Mouse (Mus musculus): ENCODE measurements around the gene Ddx20.
A peak's percentile ranks its signal among the peaks of the same experiment; 100 is the strongest.
"Not testable (repeated sequence)": the region's sequence is repeated elsewhere in the genome, so short reads cannot be mapped to it uniquely, and the experiment has no call there.

Gene Ddx20

DNA sequence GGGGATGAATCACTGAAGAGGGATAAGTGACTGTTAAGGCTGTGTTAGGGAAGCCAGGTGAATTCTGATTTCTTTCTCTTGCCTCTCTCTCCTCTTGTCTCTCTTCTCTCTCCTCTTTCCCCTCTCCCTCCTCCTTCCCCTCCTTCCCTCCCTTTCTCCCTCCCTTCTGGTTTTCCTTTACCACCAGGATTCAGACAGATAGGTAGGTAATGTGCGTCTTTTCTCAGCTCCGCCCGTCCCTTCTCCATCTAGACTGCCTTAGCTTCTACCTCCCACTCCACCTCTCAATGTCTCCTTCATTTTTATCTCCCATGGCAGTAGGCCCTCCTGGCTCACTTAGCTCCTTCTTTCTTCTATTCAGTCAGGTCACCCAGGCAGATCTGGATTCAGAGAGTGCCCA lies 18.2 kb upstream of the Ddx20 start:
- no peak for DNase-seq (ENCODE audit: extremely low read depth, low read depth)

DNA sequence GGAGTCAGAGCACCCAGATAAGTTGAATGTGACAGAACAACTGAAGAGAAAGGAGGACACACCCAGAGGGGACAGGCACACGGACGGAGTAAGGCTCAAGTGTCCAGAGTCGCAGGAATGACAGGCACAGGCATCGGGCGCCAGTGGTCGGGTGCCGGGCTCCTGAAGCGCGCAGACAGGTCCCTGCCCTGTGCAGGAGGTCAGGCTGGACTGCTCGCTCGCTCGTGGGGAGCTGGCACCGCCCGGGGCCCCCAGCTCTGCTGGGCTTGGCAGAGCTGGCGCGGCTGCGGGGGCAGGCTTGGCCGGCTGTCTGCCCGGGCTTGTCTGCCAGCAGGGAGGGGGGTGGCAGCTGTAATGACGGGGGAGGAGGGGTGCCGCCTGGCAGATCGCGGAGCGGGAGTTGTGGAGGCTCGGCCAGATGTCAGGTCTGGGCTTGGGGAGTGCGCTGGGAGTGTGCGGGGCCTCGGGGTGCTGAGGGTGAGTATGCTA lies 17.7 kb upstream of the Ddx20 start:
- DNase-seq (ENCODE audit: extremely low read depth, low read depth) = no peak

GRCm38 (mm10) chr3:105704031-105705008 lies 16.9 kb upstream of the Ddx20 start, which contains the start of gene Inka2:
TSS of gene Inka2 (plus strand) at chr3:105704599.
- peak; percentile 94 for DNase-seq (ENCODE audit: extremely low read depth, low read depth)

DNA sequence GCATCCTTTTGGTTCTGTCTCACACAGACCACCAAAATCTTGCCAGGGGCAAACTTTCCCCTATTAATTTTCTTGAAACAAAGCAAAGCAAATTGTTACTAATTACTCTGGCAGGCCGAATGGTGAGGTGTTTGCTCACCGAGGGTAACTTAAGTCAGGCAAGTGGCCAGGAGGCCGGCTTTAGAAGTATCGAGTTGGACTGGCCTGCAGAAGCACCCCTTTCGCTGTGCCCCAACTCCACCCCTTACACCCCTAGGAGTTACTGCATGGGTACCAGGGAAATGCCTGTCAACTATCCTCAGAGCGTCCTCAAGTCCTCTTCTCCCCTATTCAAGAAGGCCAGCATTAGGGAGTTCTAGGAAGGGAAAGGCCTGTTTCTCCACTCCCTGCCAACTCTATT lies 16.2 kb upstream of the Ddx20 start:
- DNase-seq (ENCODE audit: extremely low read depth, low read depth) = no peak

GRCm38 (mm10) chr3:105701399-105701798 lies 14.0 kb upstream of the Ddx20 start:
- DNase-seq (ENCODE audit: extremely low read depth, low read depth) = peak; percentile 84

GRCm38 (mm10) chr3:105700786-105701185 lies 13.4 kb upstream of the Ddx20 start:
- not testable (repeated sequence) for DNase-seq (ENCODE audit: extremely low read depth, low read depth)

GRCm38 (mm10) chr3:105699241-105699933 lies 12.0 kb upstream of the Ddx20 start:
- peak; percentile 84 for DNase-seq (ENCODE audit: extremely low read depth, low read depth)

GRCm38 (mm10) chr3:105698311-105698710 lies 10.9 kb upstream of the Ddx20 start:
- peak; percentile 70 for DNase-seq (ENCODE audit: extremely low read depth, low read depth)

- DNase-seq (ENCODE audit: extremely low read depth, low read depth) = no peak
Observed at GRCm38 (mm10) chr3:105697148-105697441, 9.7 kb upstream of the Ddx20 start.

DNA sequence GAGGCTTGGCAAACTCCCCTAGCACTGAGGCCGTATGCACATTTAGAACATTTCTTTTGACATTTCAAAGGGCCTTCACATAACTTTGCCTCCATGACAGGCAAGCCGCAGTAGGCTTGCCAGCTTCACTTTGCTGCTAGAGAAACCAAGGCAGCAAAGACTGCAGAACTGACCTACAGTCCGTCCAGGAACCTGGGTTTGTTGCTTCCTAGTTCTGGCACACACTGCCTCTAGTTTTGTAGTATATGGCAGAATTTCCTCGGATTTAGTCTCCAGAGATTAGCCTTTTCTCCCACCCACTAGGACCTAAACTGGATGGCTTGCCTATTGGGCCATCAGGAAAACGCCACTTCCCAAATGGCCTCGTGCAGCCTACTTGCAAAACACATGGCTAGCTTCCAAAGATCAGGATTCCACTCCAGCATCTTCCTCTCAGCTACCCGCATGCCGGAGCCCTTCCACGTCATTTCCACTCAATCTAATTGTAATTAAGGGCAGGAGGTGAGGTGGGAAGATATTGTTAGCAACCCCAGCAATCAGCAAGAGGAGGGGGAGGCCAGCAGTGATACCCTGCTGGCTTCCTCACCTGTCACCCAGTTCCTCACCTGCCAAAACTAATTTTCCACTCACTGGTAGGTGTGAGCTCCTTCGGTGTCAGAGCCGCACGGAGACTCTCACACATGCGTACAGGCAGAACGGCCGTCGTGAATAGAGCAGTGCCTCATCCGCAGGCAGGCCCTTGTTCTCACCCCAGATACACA lies 9.2 kb upstream of the Ddx20 start:
- no peak for DNase-seq (ENCODE audit: extremely low read depth, low read depth)

DNA sequence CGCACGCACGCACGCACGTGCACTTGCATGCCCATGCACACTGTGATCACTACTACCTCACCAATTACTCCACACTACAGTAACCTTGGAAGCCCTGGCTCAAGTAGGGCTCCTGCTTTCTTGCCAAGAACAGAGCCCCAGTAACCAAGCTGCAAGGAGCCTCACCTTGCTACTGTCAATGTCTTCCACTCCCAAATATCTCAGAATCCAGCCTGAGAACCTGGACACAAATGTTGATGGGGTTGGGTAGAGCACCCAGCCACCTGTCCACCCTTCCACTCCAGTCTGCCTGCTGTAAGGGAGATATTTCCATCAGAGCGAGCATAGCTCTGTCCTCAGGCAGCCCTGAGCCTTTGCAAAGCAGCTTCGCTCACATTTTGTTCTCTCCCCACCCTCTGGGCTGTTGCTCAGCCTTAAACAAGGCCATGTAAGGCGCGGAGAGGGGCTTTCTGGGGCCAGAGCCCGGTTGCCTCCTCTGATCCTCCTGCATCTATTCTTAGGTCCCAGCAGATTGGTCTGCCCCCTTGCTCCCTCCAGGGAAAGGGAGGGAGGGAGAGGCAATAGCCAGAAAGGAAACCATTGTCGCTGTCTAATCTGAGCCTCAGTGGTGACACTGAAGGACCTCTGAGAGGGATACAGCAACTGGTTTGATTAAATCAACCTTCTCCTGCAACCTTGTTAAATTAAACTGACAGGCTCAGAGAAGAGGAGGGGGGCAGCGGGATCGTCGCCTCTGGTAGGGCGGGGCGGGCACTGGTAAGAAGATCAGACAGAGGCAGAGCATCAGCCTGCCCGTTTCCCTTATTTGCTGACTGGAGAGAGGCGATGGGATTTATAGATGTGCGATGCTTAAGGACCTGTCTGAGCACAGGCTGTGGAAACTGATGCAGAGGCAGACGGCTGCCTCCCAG lies 8.4 kb upstream of the Ddx20 start:
- no peak for DNase-seq (ENCODE audit: extremely low read depth, low read depth)

DNA sequence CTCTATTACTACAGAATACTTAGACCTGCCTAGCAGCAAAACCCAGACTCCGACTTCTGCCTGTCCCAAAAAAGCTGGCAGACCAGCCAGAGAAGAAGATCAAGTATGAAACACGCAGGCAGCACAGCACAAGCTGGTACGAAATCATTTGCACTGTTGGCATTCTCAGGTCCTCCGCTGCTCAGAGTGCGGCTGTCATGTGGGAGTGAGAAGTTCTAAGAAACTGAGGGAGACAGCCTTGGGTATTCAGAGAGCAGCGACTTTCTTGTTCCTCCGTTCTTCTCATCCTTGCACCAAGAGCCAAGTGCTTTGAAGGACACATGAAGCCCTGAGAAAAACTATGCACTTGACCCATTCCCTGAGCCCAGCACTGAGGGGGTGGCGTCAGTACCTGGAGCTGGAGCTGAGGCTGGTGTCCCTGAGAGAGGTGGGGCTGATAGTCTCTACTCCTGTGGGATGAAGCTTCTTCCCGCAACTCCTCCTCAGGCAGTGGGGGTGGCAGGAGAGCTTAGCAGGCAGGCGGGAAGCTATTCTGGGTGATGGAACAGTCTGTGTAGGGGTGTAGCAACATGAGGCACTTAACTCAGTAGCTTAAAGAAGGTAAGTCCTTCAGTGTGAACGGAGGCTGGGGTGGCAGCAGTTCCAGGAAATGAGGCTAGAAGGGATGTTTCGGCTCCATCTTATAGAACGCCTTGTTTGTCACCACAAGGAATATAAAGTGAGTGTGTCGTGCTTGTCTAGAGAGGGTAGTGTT lies 6.1 kb upstream of the Ddx20 start:
- no peak for DNase-seq (ENCODE audit: extremely low read depth, low read depth)

- no peak for DNase-seq (ENCODE audit: extremely low read depth, low read depth)
Observed at GRCm38 (mm10) chr3:105688536-105688935, 1.2 kb upstream of the Ddx20 start.

DNA sequence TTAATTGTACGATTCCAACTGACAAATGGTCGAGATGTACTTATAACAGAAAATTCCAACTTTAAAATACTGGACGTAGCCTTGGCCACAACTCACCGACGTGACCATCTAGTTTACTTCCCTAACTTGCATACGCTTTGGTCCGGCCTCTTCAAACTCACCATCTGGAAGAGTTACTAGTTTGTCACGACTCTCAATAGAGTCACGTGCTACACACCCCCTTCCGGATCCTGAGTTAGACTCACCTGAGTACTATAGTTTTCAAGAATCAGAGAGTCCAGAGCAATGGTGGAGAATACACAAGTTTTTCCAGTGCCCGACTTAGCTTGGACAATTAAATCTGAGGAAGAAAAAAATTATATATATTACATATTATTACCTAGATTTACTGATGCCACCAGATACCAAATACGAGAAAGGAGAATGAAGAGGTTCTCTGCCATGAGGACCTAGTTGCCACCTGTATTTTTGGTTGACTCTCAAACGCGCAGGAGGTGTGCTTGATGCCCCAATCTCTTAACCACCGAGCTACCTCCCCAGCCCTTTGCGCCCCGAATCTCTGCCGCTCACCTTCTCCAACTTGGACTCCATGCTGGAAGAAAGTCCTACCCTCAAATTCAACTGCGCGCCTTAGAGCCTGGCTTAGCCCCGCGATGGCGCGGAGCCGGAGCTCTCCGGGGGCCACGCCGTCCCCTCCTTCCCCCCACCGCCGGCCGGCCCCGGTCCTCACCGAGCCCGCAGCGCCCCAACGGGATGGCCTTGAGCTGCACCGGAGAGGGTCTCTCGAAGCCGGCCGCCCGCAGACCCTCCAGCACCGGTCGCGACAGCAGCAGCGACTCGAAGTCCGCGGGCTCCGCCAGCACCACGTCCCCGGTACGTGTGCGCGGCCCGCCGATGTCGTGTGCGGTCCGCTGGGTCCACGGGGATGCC lies 715 bp downstream of the Ddx20 start:
- no peak for DNase-seq (ENCODE audit: extremely low read depth, low read depth)

- no peak for DNase-seq (ENCODE audit: extremely low read depth, low read depth)
Observed at GRCm38 (mm10) chr3:105680346-105680745, 7.0 kb downstream of the Ddx20 start.

- no peak for DNase-seq (ENCODE audit: extremely low read depth, low read depth)
Observed at GRCm38 (mm10) chr3:105675932-105676331, 11.4 kb downstream of the Ddx20 start.

- peak; percentile 82 for DNase-seq (ENCODE audit: extremely low read depth, low read depth)
Observed at GRCm38 (mm10) chr3:105674595-105675218, 12.7 kb downstream of the Ddx20 start.

- no peak for DNase-seq (ENCODE audit: extremely low read depth, low read depth)
Observed at GRCm38 (mm10) chr3:105670801-105671200, 16.6 kb downstream of the Ddx20 start.

Data from MEL-GATA-1-ER (cell line).